Mouse (Mus musculus): ENCODE results near the gene Fut2. TPM values are rescaled to one million over a fixed set of nuclear protein-coding genes. Genes with fewer than 3 reads are reported as not detected.
"Not testable (repeated sequence)": the region's sequence is repeated elsewhere in the genome, so short reads cannot be mapped to it uniquely, and the experiment has no call there.

Fut2 gene
- total and polyA plus RNA-seq, 3 experiments, result not detected

- dilution Hi-C loops (cut with MboI; ENCODE audit: extremely low pct_ligation_motif_present, extremely low pct_unique_long_range_greater_than_20kb, low sequenced_read_pairs) (no loop called here), in situ Hi-C loops (cut with MboI; ENCODE audit: low pct_ligation_motif_present, low pct_unique_long_range_greater_than_20kb, low sequenced_read_pairs) (no loop called here)
- Histone ChIP-seq H3K4me3 (replicated peaks in 1 of 3; ENCODE audit: low read depth in 2 of 3, low read length in 2 of 3, poor library complexity in 1 of 3) (no peak overlapping the region), H3K9me3 (replicated peaks; ENCODE audit: low read length) (peaks cover 13% of the 10 kb centered on the region), H3K27me3 (replicated peaks) (peaks cover 1% of the 10 kb centered on the region), H3K4me1 (ENCODE audit: control insufficient read depth in 1 of 2, insufficient read depth in 2 of 2) (no peaks in the 10 kb centered on the region), H3K4me2 (ENCODE audit: insufficient read depth, low read depth, poor library complexity, severe bottlenecking) (no peak overlapping the region), H3K9ac (ENCODE audit: insufficient read depth, low read depth) (no peak overlapping the region), H3K79me2 (replicated peaks; ENCODE audit: control insufficient read depth, extremely low read depth, insufficient read depth, poor library complexity, severe bottlenecking) (no peaks in the 10 kb centered on the region), H3K27ac (ENCODE audit: insufficient read depth, low read depth) (no peak overlapping the region), H3K36me3 (replicated peaks in 1 of 2; ENCODE audit: control insufficient read depth in 1 of 2, insufficient read depth in 1 of 2, low read length in 1 of 2) (no peaks in the 10 kb centered on the region)
- DNase-seq (ENCODE audit: extremely low read depth), result no peak
- TF ChIP-seq RAD21 (IDR thresholded peaks at IDR 0.05; ENCODE audit: low read depth, low read length), result no peak
- no peak for TF ChIP-seq SIN3A (IDR thresholded peaks at IDR 0.05; ENCODE audit: low read length)
- no peak for TF ChIP-seq POLR2A (IDR thresholded peaks at IDR 0.05; ENCODE audit: low read depth, low read length)
- TF ChIP-seq JUN (IDR thresholded peaks at IDR 0.05; ENCODE audit: insufficient read depth, low read depth, low read length), result no peak
- TF ChIP-seq NELFE (IDR thresholded peaks at IDR 0.05; ENCODE audit: low read depth, low read length), result no peak
- TF ChIP-seq CHD2 (IDR thresholded peaks at IDR 0.05; ENCODE audit: low read length), result no peak
- no peak for TF ChIP-seq SMC3 (IDR thresholded peaks at IDR 0.05; ENCODE audit: low read depth, low read length)
- no peak for TF ChIP-seq KAT2A (IDR thresholded peaks at IDR 0.05; ENCODE audit: insufficient replicate concordance, low read length)
- no peak for TF ChIP-seq MEF2A (IDR thresholded peaks at IDR 0.05; ENCODE audit: borderline replicate concordance, low read depth, low read length)
- no peak for TF ChIP-seq ZC3H11A (IDR thresholded peaks at IDR 0.05; ENCODE audit: low read depth, low read length)
- TF ChIP-seq BHLHE40 (IDR thresholded peaks at IDR 0.05; ENCODE audit: low read depth, low read length), result no peak
- TF ChIP-seq UBTF (IDR thresholded peaks at IDR 0.05; ENCODE audit: low read depth, low read length), result no peak
- no peak for TF ChIP-seq GABPA (IDR thresholded peaks at IDR 0.05; ENCODE audit: insufficient replicate concordance, low read depth, low read length)
- TF ChIP-seq TBP (conservative IDR thresholded peaks at IDR 0.05; ENCODE audit: low read depth, low read length), result no peak
- TF ChIP-seq POLR2AphosphoS2 (IDR thresholded peaks at IDR 0.05; ENCODE audit: low read depth, low read length), result no peak
- no peak for TF ChIP-seq JUND (conservative IDR thresholded peaks at IDR 0.05; ENCODE audit: low read depth, low read length)
- no peak for TF ChIP-seq RCOR1 (conservative IDR thresholded peaks at IDR 0.05; ENCODE audit: low read depth, low read length)
- TF ChIP-seq MYC (IDR thresholded peaks at IDR 0.05; ENCODE audit: low read depth, low read length), result no peak
- no peak for TF ChIP-seq ZMIZ1 (IDR thresholded peaks at IDR 0.05; ENCODE audit: low read depth, low read length)
These were observed 5.3 kb downstream of the Fut2 start for GRCm38 (mm10) chr7:45660746-45661478.

GRCm38 (mm10) chr7:45654424-45655047, 11.7 kb downstream of the Fut2 start:
- in situ Hi-C loops (cut with MboI; ENCODE audit: low pct_ligation_motif_present, low pct_unique_long_range_greater_than_20kb, low sequenced_read_pairs), result no loop called here

GRCm38 (mm10) chr7:45650484-45650883, 15.7 kb downstream of the Fut2 start:
- H3K9me3 ChIP-seq (replicated peaks; ENCODE audit: low read length); H3K27ac ChIP-seq (ENCODE audit: insufficient read depth, low read depth); H3K79me2 ChIP-seq (replicated peaks; ENCODE audit: control insufficient read depth, extremely low read depth, insufficient read depth, poor library complexity, severe bottlenecking); H3K36me3 ChIP-seq (replicated peaks in 1 of 2; ENCODE audit: control insufficient read depth in 1 of 2, insufficient read depth in 1 of 2, low read length in 1 of 2); H3K4me3 ChIP-seq (replicated peaks in 1 of 3; ENCODE audit: low read depth in 2 of 3, low read length in 2 of 3, poor library complexity in 1 of 3); in situ Hi-C loops (cut with MboI; ENCODE audit: low pct_ligation_motif_present, low pct_unique_long_range_greater_than_20kb, low sequenced_read_pairs); dilution Hi-C loops (cut with MboI; ENCODE audit: extremely low pct_ligation_motif_present, extremely low pct_unique_long_range_greater_than_20kb, low sequenced_read_pairs); H3K9ac ChIP-seq (ENCODE audit: insufficient read depth, low read depth); H3K4me2 ChIP-seq (ENCODE audit: insufficient read depth, low read depth, poor library complexity, severe bottlenecking); DNase-seq (ENCODE audit: extremely low read depth); H3K27me3 ChIP-seq (replicated peaks): not testable (repeated sequence)
- H3K4me1 ChIP-seq (ENCODE audit: control insufficient read depth in 1 of 2, insufficient read depth in 2 of 2), result peaks cover 8 to 23% of the 10 kb centered on the region in 2 experiments

More at GRCm38 (mm10) chr7:45654424-45655047, 11.7 kb downstream of the Fut2 start:
- no peaks in the 10 kb centered on the region for H3K79me2 ChIP-seq (replicated peaks; ENCODE audit: control insufficient read depth, extremely low read depth, insufficient read depth, poor library complexity, severe bottlenecking)
- H3K9ac ChIP-seq (ENCODE audit: insufficient read depth, low read depth), result no peak overlapping the region
- no peak overlapping the region for H3K27ac ChIP-seq (ENCODE audit: insufficient read depth, low read depth)
- no peak for TF ChIP-seq RCOR1 (conservative IDR thresholded peaks at IDR 0.05; ENCODE audit: low read depth, low read length)
- no peak for TF ChIP-seq TCF12 (IDR thresholded peaks at IDR 0.05; ENCODE audit: low read depth, low read length)
- TF ChIP-seq ELF1 (IDR thresholded peaks at IDR 0.05; ENCODE audit: low read depth, low read length), result no peak
- TF ChIP-seq MAX (IDR thresholded peaks at IDR 0.05; ENCODE audit: low read length), result no peak
- dilution Hi-C loops (cut with MboI; ENCODE audit: extremely low pct_ligation_motif_present, extremely low pct_unique_long_range_greater_than_20kb, low sequenced_read_pairs), result no loop called here
- H3K4me3 ChIP-seq (replicated peaks in 1 of 3; ENCODE audit: low read depth in 2 of 3, low read length in 2 of 3, poor library complexity in 1 of 3), result no peak overlapping the region
- H3K9me3 ChIP-seq (replicated peaks; ENCODE audit: low read length), result peaks cover 12% of the 10 kb centered on the region
- H3K4me1 ChIP-seq (ENCODE audit: control insufficient read depth in 1 of 2, insufficient read depth in 2 of 2), result no peaks in the 10 kb centered on the region
- H3K4me2 ChIP-seq (ENCODE audit: insufficient read depth, low read depth, poor library complexity, severe bottlenecking), result no peak overlapping the region
- DNase-seq (ENCODE audit: extremely low read depth), result no peak
- H3K27me3 ChIP-seq (replicated peaks), result no peaks in the 10 kb centered on the region
- no peaks in the 10 kb centered on the region for H3K36me3 ChIP-seq (replicated peaks in 1 of 2; ENCODE audit: control insufficient read depth in 1 of 2, insufficient read depth in 1 of 2, low read length in 1 of 2)
